Mouse (Mus musculus) A20 (cell line): Measurements from ENCODE around the gene 2610002M06Rik.

Experiments used
- DNase-seq: peaks from one replicate; pipeline ENCODE4 v3.0.0-alpha.2; 2011; ENCODE audit warnings: low read depth, low spot score

Gene 2610002M06Rik

DNA sequence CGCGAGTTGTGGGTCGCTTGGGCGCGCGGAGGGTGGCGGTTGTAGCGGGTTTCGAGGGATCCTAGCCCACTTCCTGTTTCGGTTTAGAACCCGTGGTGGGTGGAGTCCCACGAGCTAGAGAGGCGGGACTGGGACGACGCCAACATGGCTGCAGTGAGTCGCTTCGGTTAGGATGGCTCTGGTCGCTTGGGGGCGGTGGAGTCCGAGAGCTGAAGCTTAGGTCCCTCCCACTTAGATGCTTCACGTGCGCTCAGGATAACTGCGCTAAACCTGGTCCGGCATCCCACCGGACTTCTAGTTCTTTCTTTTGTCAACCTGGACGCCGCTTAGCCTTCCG is at the start of gene 2610002M06Rik:
Gene 2610002M06Rik, minus strand, starts transcription at position 117 of the 337 bp plus-strand sequence.
- DNase-seq: peak; percentile 90

DNA sequence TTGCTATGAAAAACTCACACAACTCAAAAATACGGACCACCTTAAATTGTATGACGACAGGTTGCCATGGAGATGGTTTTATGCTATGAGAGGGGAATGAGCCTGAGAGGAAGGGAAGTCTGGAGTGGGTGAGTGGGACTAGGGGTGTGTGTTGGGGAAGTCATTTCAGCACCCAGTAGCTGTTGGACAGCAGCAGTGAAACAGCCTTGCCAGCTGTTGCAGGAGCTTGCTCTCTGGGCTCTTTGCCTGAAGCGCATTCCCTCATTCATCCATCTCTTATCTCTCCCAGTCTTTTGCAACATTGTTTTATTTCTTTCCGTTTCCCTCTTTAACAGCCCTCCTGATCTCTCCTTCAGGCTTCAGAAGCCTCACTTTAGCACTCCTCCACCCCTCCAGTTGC is 42.0 kb upstream of the 2610002M06Rik start:
- peak; percentile 2 for DNase-seq

DNA sequence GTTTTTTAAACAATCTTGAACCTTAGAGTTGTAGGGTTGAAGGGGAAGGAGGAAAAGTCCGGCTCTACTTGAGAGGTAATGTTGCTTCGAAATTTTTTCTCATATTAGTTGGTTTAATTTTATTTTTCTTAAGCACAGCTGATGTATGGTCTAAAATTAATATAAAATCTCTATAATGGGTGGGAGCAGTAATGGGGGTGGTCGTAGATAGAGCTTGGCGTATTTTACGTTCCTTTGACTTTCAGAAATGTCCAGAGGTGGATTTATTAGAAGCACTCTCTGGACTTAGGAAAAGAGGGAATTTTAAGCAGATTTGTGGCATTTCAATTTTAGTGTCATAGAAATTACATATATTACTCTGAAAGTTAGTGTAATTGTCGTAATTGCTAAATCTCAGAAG is 592 bp upstream of the 2610002M06Rik start:
- DNase-seq: no peak

DNA sequence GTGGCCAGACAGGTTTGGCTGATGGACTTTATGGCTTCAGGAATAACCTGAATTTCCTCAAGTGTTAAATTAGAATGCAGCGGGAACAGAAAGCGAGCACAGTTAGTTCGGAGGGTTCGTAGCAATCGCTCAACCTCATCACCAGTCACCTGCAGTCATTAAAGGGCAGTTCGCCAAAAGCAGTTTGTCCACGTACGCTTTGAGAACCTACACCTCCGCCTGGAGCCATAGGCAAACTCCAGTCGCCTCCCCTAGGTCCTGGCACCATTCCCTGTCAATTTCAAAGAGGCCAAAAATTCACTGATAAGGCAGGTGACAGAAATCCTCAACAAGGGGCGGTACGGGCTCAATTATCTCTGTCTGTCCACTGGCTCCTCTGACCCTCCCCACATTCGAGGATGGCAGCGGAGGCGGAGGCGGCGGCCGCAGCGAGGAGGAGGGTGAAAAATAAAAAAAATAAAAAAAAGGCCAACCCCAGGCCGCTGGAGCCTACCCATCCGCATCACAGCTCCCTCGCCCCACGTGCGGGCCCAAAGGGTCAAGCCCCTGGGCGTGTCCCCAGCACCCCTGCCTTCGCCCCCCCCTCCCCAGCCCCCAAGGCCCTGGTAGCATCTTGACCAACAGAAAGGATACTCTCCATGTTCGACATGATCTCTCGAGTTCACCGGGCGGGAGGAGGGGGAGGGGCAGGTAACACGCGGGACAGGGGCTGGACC is 474 bp downstream of the 2610002M06Rik start:
- peak; percentile 50 for DNase-seq

DNA sequence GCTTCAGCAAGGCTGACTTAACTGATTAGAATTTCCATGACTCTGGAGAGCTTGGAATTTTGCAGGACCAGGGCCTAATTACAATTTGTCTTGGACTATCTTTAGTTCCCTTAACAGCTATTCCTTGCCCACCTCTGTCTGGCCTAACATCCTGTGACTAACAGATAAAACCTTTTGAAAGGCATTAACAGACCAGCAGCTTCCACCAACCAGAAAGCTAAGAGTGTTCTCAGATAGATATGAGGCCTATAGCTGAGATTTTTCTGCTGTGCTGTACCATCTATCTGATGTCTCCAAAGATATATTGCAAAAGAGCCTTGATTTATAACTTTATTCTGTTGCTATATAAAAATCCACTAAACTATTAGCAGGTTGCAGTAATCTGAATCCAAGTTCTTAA is 4.0 kb downstream of the 2610002M06Rik start:
- no peak for DNase-seq

DNA sequence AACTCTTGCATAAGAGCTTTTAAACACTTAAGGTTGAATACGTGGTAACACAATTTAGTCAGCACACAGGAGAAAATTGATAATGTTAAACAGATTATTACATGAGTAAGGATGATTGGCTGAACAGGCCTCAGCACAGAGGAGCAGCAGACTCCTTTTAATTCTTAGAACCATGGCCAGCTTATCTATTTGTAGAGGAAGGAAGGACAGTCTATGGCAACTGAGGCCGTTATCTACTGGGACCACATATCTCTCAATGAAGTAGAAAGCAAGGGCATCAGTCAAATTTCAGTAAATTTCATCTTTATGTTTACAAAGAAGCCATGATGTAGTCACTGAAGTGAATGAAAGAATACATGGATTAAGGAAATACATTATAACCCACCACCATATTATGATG is 19.2 kb downstream of the 2610002M06Rik start:
- DNase-seq: no peak

DNA sequence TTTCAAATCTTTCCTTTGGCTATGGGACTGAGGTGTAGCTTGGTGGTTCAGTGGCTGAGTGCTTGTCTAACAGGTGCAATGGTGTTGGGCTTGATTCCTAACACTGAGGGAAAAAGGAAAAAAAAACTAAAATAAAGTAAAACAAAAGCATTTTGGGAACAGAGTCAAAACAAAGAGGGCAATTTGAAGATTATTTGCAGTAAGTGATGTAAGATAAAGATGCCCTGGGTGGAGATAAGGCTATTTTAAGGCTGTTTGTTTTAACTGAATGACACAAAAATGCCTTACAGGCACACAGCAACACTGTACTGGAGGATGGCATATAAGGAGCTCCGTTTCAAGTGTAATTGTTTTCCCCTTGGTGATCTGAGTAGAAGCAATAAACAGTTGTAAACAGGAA is 20.3 kb downstream of the 2610002M06Rik start:
- no peak for DNase-seq

DNA sequence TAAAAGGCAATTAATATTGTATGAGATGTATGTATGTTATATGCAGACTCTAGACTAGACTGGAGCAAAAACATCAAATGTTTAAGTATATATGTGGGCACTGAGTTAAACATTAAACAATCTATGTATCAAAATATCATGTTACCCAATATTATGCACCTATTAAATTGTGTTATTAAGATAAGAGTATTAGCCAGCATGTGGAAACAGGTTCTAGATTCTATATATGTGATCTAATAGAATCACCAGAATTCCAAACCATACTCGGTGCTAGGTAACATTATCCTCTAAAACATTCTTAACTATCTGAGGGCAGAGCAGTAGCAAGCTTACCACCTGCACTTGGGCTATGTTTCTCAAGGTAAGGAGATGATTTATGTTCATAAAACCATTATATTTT is 23.8 kb downstream of the 2610002M06Rik start, which contains the start of gene Tent5d:
Gene Tent5d, plus strand, starts transcription at position 301 of the 400 bp plus-strand sequence.
- no peak for DNase-seq

DNA sequence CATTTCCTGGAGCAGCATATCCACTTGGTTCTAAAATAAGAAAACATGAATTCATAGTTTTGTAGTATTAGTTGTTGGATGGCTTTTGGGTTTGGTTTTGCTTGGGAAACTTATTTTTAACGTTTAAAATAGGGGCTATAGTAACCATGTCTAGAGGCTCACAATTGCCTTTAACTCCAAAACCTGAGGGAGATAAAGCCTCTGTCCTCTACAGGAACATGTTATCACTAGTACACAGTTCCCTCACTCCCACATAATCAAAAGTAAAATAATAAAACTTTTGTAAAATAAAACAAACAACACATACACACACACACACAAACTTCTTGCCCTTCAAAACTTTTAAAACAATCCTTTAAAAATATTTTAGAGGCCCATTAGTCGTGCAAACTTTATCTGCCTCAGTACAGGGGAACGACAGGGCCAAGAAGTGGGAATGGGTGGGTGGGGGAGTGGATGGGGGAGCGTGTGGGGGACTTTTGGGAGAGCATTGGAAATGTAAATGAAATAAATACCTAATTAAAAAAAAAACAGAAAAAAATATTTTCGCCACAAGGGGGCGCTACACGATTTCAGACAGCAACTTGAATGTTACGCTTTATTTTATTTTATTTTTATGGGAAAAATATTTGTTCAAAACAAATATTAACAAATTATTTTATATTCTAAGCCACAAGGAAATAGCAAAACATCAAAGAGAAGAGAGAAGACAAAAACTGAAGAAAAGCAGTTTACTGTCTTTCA is 25.2 kb downstream of the 2610002M06Rik start:
- DNase-seq: peak; percentile 6

DNA sequence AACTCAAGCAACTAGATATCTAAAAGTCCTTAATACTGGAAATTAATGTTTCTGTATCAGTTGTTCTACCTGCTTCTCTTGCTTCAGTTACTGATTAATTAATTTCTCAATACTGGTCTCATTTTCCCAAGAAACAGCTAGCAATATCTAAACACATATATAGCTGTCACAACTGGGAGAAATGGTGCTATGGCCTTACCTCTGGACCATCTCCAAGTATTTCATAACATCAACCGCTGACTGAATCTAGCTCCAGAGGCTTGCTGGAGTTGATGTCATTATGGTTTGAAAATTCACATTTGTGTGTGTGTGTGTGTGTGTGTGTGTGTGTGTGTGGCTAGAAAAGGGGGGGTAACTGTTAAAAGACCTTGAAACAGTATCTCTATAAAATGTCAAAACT is 26.0 kb downstream of the 2610002M06Rik start:
- DNase-seq: no peak

DNA sequence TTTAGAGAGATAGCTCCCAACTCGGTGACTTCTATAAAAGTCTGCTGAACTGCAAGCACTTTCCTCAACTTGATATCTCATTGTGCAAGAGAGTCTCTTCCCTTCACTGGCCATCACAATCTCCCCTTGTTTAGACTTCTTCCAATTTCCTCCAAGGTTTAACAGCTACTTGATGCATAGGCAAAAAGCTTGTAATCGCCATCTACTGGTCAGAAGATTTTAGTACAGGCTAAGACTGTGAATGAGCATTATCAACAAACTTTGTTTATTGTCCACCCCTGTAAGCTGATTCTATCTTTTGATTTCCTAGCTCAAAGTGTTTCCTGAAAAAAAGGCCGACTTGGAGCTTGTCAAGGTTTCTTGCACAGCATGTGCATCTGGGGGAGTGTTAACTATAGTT is 48.2 kb downstream of the 2610002M06Rik start:
- peak; percentile 26 for DNase-seq
